Mouse (Mus musculus) lung, embryonic 14.5 days (tissue): ENCODE measurements around the gene Zc3h4. TPM values are rescaled to one million over a fixed set of nuclear protein-coding genes. Genes with fewer than 3 reads are reported as not detected.

Source experiments
- ATAC-seq: fragments of 200-750 bp; cut with Nextera tagmentation; 2 replicates; pipeline ENCODE4 v1.8.0; 2017; ENCODE audit warnings: mild to moderate bottlenecking, moderate TSS enrichment, moderate library complexity; ENCODE audit not compliant: insufficient read depth
- DNase-seq: peaks from one replicate; pipeline ENCODE4 v3.0.0-alpha.2; 2015
- H3K27ac ChIP-seq: fragments of 300-500 bp; sonication (generic); 2 replicates; pipeline ENCODE4 v1.5.1; 2014; ENCODE audit warnings: low read depth, mild to moderate bottlenecking, moderate library complexity
- H3K27me3 ChIP-seq: fragments of 300-500 bp; sonication (generic); 2 replicates; pipeline ENCODE4 v1.6.1; 2014; ENCODE audit warnings: low read length, control low read depth; ENCODE audit not compliant: insufficient read depth
- H3K36me3 ChIP-seq: fragments of 300-500 bp; sonication (generic); 2 replicates; pipeline ENCODE4 v1.6.1; 2014; ENCODE audit warnings: control low read depth; ENCODE audit not compliant: insufficient read depth
- H3K4me1 ChIP-seq: fragments of 300-500 bp; sonication (generic); 2 replicates; pipeline ENCODE4 v1.6.1; 2014; ENCODE audit warnings: antibody characterized with exemption, control low read depth; ENCODE audit not compliant: insufficient read depth
- H3K4me2 ChIP-seq: fragments of 300-500 bp; sonication (generic); 2 replicates; pipeline ENCODE4 v1.6.1; 2014; ENCODE audit warnings: mild to moderate bottlenecking
- H3K4me3 ChIP-seq: fragments of 300-500 bp; sonication (generic); 2 replicates; pipeline ENCODE4 v1.5.1; 2014; ENCODE audit warnings: low read depth, low read length
- H3K9ac ChIP-seq: fragments of 300-500 bp; sonication (generic); 2 replicates; pipeline ENCODE4 v1.6.1; 2014
- H3K9me3 ChIP-seq: fragments of 300-500 bp; sonication (generic); 2 replicates; pipeline ENCODE4 v1.6.1; 2016; ENCODE audit warnings: low read depth, low read length, control low read depth
- CTCF ChIP-seq: IDR thresholded peaks from 2 replicates; pipeline ENCODE4 v1.5.1; 2016; ENCODE audit warnings: antibody characterized with exemption, low read depth
- WGBS: fragments of 180-500 bp; shearing (Covaris S2); extraction: QIAGEN DNeasy Blood & Tissue Kit; methylation state at CpG from one replicate; pipeline ENCODE4 v1.1.7; 2014; 5-methylcytosine and 5-hydroxymethylcytosine counted together
- polyA plus RNA-seq: library from polyadenylated mRNA; unstranded; fragments of >200 nt; fragmentation: Nextera tagmentation; extraction: Ambion mirVana; gene quantifications from 2 replicates; pipeline ENCODE4 v1.2.1, GENCODE M21; 2014

Zc3h4 gene
- polyA plus RNA-seq, 1 experiment from 2014 or later, result 19.0 TPM

DNA sequence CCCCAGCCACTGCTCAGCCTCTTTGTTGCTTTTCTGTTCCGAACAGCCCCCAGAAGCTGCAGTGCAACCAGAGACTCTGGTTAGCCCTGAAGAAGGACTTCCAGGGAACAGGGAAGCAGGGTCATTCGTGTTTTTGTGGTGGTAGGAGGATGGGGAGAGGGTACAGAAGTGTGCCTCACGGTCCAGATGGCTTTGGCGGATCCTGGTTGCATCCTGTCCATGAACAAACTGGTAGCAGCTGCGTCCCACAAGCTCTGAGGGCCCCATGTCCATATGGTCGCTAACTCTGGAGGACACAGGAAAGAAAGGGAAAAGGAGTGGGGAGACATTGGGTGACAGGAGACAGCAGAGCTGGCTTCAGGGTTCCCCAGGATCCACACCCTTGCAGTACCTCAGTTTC lies 60.4 kb downstream of the Zc3h4 start:
- Histone ChIP-seq H3K4me3 (no peak overlapping the region), H3K36me3 (no peaks in the 10 kb centered on the region), H3K27me3 (0 out of 2 replicates have a peak, but pooled peaks cover 3% of the 10 kb centered on the region), H3K4me2 (no peak overlapping the region), H3K9ac (no peak overlapping the region), H3K27ac (no peak overlapping the region), H3K9me3 (no peaks in the 10 kb centered on the region), H3K4me1 (no peaks in the 10 kb centered on the region)
- ATAC-seq, result no peak
- no peak for DNase-seq
- 58% methylated on average over 6 of the region's 6 CpGs for WGBS
- no peak for TF ChIP-seq CTCF

GRCm38 (mm10) chr7:16461705-16462104 lies 61.0 kb downstream of the Zc3h4 start:
- 76% methylated on average over 6 of the region's 6 CpGs for WGBS
- ATAC-seq (no peak), DNase-seq (no peak)
- no peak overlapping the region for H3K4me3 ChIP-seq
- no peak for TF ChIP-seq CTCF
- no peaks in the 10 kb centered on the region for H3K36me3 ChIP-seq
- 0 out of 2 replicates have a peak, but pooled peaks cover 3% of the 10 kb centered on the region for H3K27me3 ChIP-seq
- no peaks in the 10 kb centered on the region for H3K4me1 ChIP-seq
- H3K27ac ChIP-seq, result no peak overlapping the region
- no peak overlapping the region for H3K4me2 ChIP-seq
- no peak overlapping the region for H3K9ac ChIP-seq
- H3K9me3 ChIP-seq, result no peaks in the 10 kb centered on the region

GRCm38 (mm10) chr7:16463214-16463613 lies 62.5 kb downstream of the Zc3h4 start:
- Histone ChIP-seq H3K36me3 (no peaks in the 10 kb centered on the region), H3K9ac (no peak overlapping the region), H3K9me3 (no peaks in the 10 kb centered on the region), H3K27ac (no peak overlapping the region), H3K27me3 (0 out of 2 replicates have a peak, but pooled peaks cover 3% of the 10 kb centered on the region), H3K4me3 (no peak overlapping the region), H3K4me1 (no peaks in the 10 kb centered on the region), H3K4me2 (no peak overlapping the region)
- DNase-seq (peak; percentile 94), ATAC-seq (peak; percentile 72; the same call in 1 of the 2 replicates)
- peak; percentile 97 for TF ChIP-seq CTCF
- WGBS, result 1% methylated on average over 14 of the region's 14 CpGs

GRCm38 (mm10) chr7:16465160-16465559 lies 64.5 kb downstream of the Zc3h4 start:
- DNase-seq (peak; percentile 83), ATAC-seq (peak; percentile 45)
- peak; percentile 94 for TF ChIP-seq CTCF
- no peak overlapping the region for H3K9ac ChIP-seq
- no peaks in the 10 kb centered on the region for H3K9me3 ChIP-seq
- no peak overlapping the region for H3K4me3 ChIP-seq
- no peaks in the 10 kb centered on the region for H3K36me3 ChIP-seq
- H3K4me1 ChIP-seq, result no peaks in the 10 kb centered on the region
- 0 out of 2 replicates have a peak, but pooled peaks cover 3% of the 10 kb centered on the region for H3K27me3 ChIP-seq
- 8% methylated on average over 8 of the region's 8 CpGs for WGBS
- no peak overlapping the region for H3K4me2 ChIP-seq
- H3K27ac ChIP-seq, result no peak overlapping the region

- Histone ChIP-seq H3K27ac (no peak overlapping the region), H3K36me3 (no peaks in the 10 kb centered on the region), H3K9me3 (no peaks in the 10 kb centered on the region), H3K9ac (no peak overlapping the region), H3K4me3 (no peak overlapping the region), H3K27me3 (0 out of 2 replicates have a peak, but pooled peaks cover 3% of the 10 kb centered on the region), H3K4me2 (no peak overlapping the region), H3K4me1 (no peaks in the 10 kb centered on the region)
- TF ChIP-seq CTCF, result no peak
- no peak for ATAC-seq
- no peak for DNase-seq
- 82% methylated on average over 5 of the region's 5 CpGs for WGBS
Measured at GRCm38 (mm10) chr7:16465568-16465967, 64.9 kb downstream of the Zc3h4 start.

DNA sequence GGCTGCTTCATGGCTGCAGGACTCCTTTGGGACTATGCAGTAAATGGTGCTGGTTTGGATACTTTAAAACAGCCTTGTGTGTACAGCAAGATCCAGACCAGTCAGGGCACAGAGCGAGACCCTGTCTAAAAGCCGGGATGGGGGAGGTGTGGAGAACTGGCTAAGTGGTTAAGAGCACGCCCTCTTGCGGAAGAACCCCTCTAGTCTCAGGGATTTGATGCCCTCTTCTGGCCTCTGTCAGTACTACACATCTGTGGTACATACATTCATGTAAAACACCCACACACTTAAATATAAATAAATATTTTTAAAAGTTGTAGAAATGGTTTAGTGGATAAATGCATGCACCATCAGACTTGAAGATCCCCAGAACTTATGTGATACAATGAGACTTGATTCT lies 65.9 kb downstream of the Zc3h4 start:
- DNase-seq (peak; percentile 58), ATAC-seq (no peak)
- peak; percentile 54 for TF ChIP-seq CTCF
- no peak overlapping the region for H3K4me2 ChIP-seq
- WGBS, result 71% methylated on average over 4 of the region's 4 CpGs
- no peaks in the 10 kb centered on the region for H3K4me1 ChIP-seq
- no peak overlapping the region for H3K4me3 ChIP-seq
- no peaks in the 10 kb centered on the region for H3K9me3 ChIP-seq
- H3K36me3 ChIP-seq, result no peaks in the 10 kb centered on the region
- no peak overlapping the region for H3K27ac ChIP-seq
- H3K9ac ChIP-seq, result no peak overlapping the region
- peaks cover 6% of the 10 kb centered on the region for H3K27me3 ChIP-seq

GRCm38 (mm10) chr7:16468115-16468514 lies 67.4 kb downstream of the Zc3h4 start:
- Histone ChIP-seq H3K4me2 (no peak overlapping the region), H3K27ac (no peak overlapping the region), H3K9ac (no peak overlapping the region), H3K9me3 (no peaks in the 10 kb centered on the region), H3K4me3 (no peak overlapping the region), H3K36me3 (no peaks in the 10 kb centered on the region), H3K27me3 (peaks cover 18% of the 10 kb centered on the region), H3K4me1 (no peaks in the 10 kb centered on the region)
- ATAC-seq, result no peak
- 37% methylated on average over 5 of the region's 5 CpGs for WGBS
- no peak for TF ChIP-seq CTCF
- DNase-seq, result no peak

GRCm38 (mm10) chr7:16471549-16471948 lies 70.8 kb downstream of the Zc3h4 start:
- Histone ChIP-seq H3K4me3 (no peak overlapping the region), H3K4me2 (no peak overlapping the region), H3K9ac (no peak overlapping the region), H3K9me3 (no peaks in the 10 kb centered on the region), H3K27me3 (peaks cover 52% of the 10 kb centered on the region), H3K27ac (no peak overlapping the region), H3K36me3 (no peaks in the 10 kb centered on the region), H3K4me1 (no peaks in the 10 kb centered on the region)
- peak; percentile 35 for TF ChIP-seq CTCF
- DNase-seq (peak; percentile 67), ATAC-seq (no peak)
- WGBS, result 35% methylated on average over 9 of the region's 9 CpGs
